Mouse (Mus musculus): ENCODE data around the gene Hif1an.

Gene Hif1an

GRCm38 (mm10) chr19:44562652-44563206, at the start of gene Hif1an:
Hif1an (plus strand) TSS chr19:44562850.
- DNase-seq (ENCODE audit: low spot score in 2 of 2): peak; percentile 95 to 97

GRCm38 (mm10) chr19:44513054-44513833, 49.4 kb upstream of the Hif1an start:
- DNase-seq (ENCODE audit: low spot score in 2 of 2): no peak

- no peak for DNase-seq (ENCODE audit: low spot score in 2 of 2)
These were observed 48.6 kb upstream of the Hif1an start for GRCm38 (mm10) chr19:44513921-44514482.

- DNase-seq (ENCODE audit: low spot score in 2 of 2): no peak
These were observed 47.9 kb upstream of the Hif1an start for GRCm38 (mm10) chr19:44514521-44515451.

GRCm38 (mm10) chr19:44515769-44516168, 46.9 kb upstream of the Hif1an start:
- DNase-seq (ENCODE audit: low spot score in 2 of 2): no peak

- no peak for DNase-seq (ENCODE audit: low spot score in 2 of 2)
These were observed 44.5 kb upstream of the Hif1an start for GRCm38 (mm10) chr19:44517996-44518768.

GRCm38 (mm10) chr19:44519152-44519551, 43.5 kb upstream of the Hif1an start:
- DNase-seq (ENCODE audit: low spot score in 2 of 2): peak; percentile 78 to 81

- DNase-seq (ENCODE audit: low spot score in 2 of 2): no peak
These were observed 37.0 kb upstream of the Hif1an start for GRCm38 (mm10) chr19:44525551-44526205.

- DNase-seq (ENCODE audit: low spot score in 2 of 2): no peak
These were observed 32.6 kb upstream of the Hif1an start for GRCm38 (mm10) chr19:44530018-44530417.

- DNase-seq (ENCODE audit: low spot score in 2 of 2): no peak
These were observed 27.3 kb upstream of the Hif1an start for GRCm38 (mm10) chr19:44535376-44535775.

- no peak for DNase-seq (ENCODE audit: low spot score in 2 of 2)
These were observed 25.2 kb upstream of the Hif1an start for GRCm38 (mm10) chr19:44537416-44537815.

GRCm38 (mm10) chr19:44542694-44543178, 19.9 kb upstream of the Hif1an start:
- DNase-seq (ENCODE audit: low spot score in 2 of 2): no peak

GRCm38 (mm10) chr19:44544372-44544771, 18.3 kb upstream of the Hif1an start:
- DNase-seq (ENCODE audit: low spot score in 2 of 2): no peak

GRCm38 (mm10) chr19:44544775-44545174, 17.9 kb upstream of the Hif1an start:
- peak; percentile 21 to 65 for DNase-seq (ENCODE audit: low spot score in 2 of 2)

- DNase-seq (ENCODE audit: low spot score in 2 of 2): peak; percentile 58 to 67
These were observed 17.2 kb upstream of the Hif1an start, which contains the start of gene Sec31b for GRCm38 (mm10) chr19:44545321-44546041. Sec31b (minus strand) TSS chr19:44545864.

GRCm38 (mm10) chr19:44552731-44553130, 9.9 kb upstream of the Hif1an start, which contains the start of gene Gm20538:
Gm20538 (minus strand) TSS chr19:44552831.
- no peak for DNase-seq (ENCODE audit: low spot score in 2 of 2)

GRCm38 (mm10) chr19:44553286-44553685, 9.4 kb upstream of the Hif1an start:
- no peak for DNase-seq (ENCODE audit: low spot score in 2 of 2)

- DNase-seq (ENCODE audit: low spot score in 2 of 2): no peak
These were observed 8.2 kb upstream of the Hif1an start for GRCm38 (mm10) chr19:44554490-44554860.

GRCm38 (mm10) chr19:44554861-44555590, 7.6 kb upstream of the Hif1an start, which contains the start of gene Ndufb8:
Ndufb8 (minus strand) TSS chr19:44555440.
- peak; percentile 93 for DNase-seq (ENCODE audit: low spot score in 2 of 2)

All from heart, adult 9 months (tissue).